Mouse (Mus musculus): ENCODE results near the gene Xpnpep2. TPM values are rescaled to one million over a fixed set of nuclear protein-coding genes. Genes with fewer than 3 reads are reported as not detected.

Xpnpep2 gene
- 2.7 and 5.5 TPM in 2 replicates for polyA plus RNA-seq (2012; rRNA removed; ENCODE audit: low replicate concordance)

DNA sequence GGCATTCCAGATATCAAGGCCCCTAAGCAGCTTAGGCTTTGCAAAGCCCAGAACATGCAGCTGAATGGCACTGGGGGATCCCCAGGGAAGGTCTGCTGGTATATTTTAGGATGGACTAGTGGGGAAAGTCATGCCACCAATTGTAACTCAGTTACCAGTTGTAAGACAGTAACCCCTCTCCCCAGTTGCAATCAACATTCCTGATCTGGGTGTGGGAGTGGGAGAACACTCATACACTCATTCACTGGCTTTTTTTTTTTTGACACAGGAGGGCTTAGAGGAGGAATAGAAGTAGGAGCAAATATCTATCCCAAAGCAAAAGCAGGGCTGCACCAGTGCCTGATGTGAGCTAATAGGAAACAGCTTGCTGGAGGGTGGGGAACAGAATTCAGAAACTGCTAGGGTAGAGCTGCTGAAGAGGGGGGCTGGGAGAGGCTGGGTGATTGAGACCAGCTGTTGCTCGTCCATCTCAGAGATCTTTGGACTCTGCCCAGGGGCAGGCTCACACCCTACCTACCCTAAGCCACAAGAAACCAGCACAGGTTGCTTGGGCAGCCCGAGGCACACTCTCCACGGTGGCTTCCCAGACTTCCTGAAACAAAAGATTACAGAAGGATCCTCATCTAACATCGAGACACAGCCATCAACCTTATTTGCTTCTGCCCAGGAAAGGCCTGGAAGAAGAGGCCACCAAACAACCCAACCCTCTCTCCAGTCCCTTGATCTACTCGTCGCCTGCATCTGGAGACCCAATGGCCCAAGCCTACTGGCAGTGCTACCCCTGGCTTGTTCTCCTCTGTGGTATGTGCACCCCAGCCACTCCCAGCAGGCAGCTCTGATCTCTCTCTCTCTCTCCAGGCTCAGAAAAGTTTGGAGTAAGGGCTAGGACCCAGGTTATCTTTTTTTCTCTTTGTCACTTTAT, at the start of gene Xpnpep2:
TSS of gene Xpnpep2 (plus strand) at position 332 of the 922 bp plus-strand sequence.

GRCm38 (mm10) chrX:48146262-48146661, 37.7 kb downstream of the Xpnpep2 start, which contains the start of gene Sash3:
Sash3 (plus strand) TSS chrX:48146436.

Other genes with a start within 250 kb of the Xpnpep2 start
- 0.33 and 0.59 TPM in 2 replicates for gene Smarca1, start 215.8 kb upstream of the Xpnpep2 start, polyA plus RNA-seq (2012; rRNA removed; ENCODE audit: low replicate concordance)
- gene Ocrl, start 196.3 kb upstream of the Xpnpep2 start, polyA plus RNA-seq (2012; rRNA removed; ENCODE audit: low replicate concordance) = 6.7 and 21.2 TPM in 2 replicates
- gene Apln, start 73.9 kb upstream of the Xpnpep2 start, polyA plus RNA-seq (2012; rRNA removed; ENCODE audit: low replicate concordance) = 5.5 and 6.0 TPM in 2 replicates
- gene Sash3, start 37.7 kb downstream of the Xpnpep2 start, polyA plus RNA-seq (2012; rRNA removed; ENCODE audit: low replicate concordance) = 41.1 and 50.4 TPM in 2 replicates
- gene Zdhhc9, start 100.2 kb downstream of the Xpnpep2 start, polyA plus RNA-seq (2012; rRNA removed; ENCODE audit: low replicate concordance) = 15.7 and 27.5 TPM in 2 replicates
- 1.2 and 3.1 TPM in 2 replicates for gene Utp14a, start 148.1 kb downstream of the Xpnpep2 start, polyA plus RNA-seq (2012; rRNA removed; ENCODE audit: low replicate concordance)
- gene Bcorl1, start 232.6 kb downstream of the Xpnpep2 start, polyA plus RNA-seq (2012; rRNA removed; ENCODE audit: low replicate concordance) = 4.5 and 4.9 TPM in 2 replicates

Data from mammary gland, adult 2 months (tissue).